Mouse (Mus musculus) kidney, adult 10 weeks (tissue): ENCODE data around the gene Mvb12a. TPM values are rescaled to one million over a fixed set of nuclear protein-coding genes. Genes with fewer than 3 reads are reported as not detected.

Experiments used
- polyA plus RNA-seq: library from polyadenylated mRNA; stranded (reverse); fragments of 350-450 nt; fragmentation: Illumina TruSeq; extraction: RNeasy Lipid Tissue Mini Kit (QIAGEN cat#74804); gene quantifications from one replicate; pipeline ENCODE4 v1.2.3, GENCODE M21; 2014; ENCODE audit warnings: low read depth, low replicate concordance

Gene Mvb12a
- 1.8 TPM for polyA plus RNA-seq

GRCm38 (mm10) chr8:71542632-71543343 is at the start of gene Mvb12a:
Gene Mvb12a, plus strand, starts transcription at chr8:71542922.

GRCm38 (mm10) chr8:71511644-71512043 is 31.1 kb upstream of the Mvb12a start, which contains the start of gene Plvap:
Gene Plvap, minus strand, starts transcription at chr8:71511752.

GRCm38 (mm10) chr8:71525226-71526050 is 17.3 kb upstream of the Mvb12a start, which contains the start of gene Ccdc194:
Gene Ccdc194, minus strand, starts transcription at chr8:71525711.

GRCm38 (mm10) chr8:71537028-71537867 is 5.5 kb upstream of the Mvb12a start, which contains the start of gene Bst2:
Gene Bst2, minus strand, starts transcription at chr8:71537456.

GRCm38 (mm10) chr8:71558071-71558957 is 15.6 kb downstream of the Mvb12a start, which contains the start of gene Tmem221:
Gene Tmem221, minus strand, starts transcription at chr8:71558871.

GRCm38 (mm10) chr8:71566501-71566900 is 23.8 kb downstream of the Mvb12a start, which contains the start of gene Nxnl1:
Gene Nxnl1, minus strand, starts transcription at chr8:71566601.

GRCm38 (mm10) chr8:71568387-71568937 is 25.7 kb downstream of the Mvb12a start, which contains the start of gene Slc27a1:
Gene Slc27a1, plus strand, starts transcription at chr8:71568882.

GRCm38 (mm10) chr8:71591471-71592373 is 49.0 kb downstream of the Mvb12a start, which contains the start of gene Pgls:
Gene Pgls, plus strand, starts transcription at chr8:71592176.

GRCm38 (mm10) chr8:71597451-71597850 is 54.7 kb downstream of the Mvb12a start, which contains the start of gene Fam129c:
Gene Fam129c, plus strand, starts transcription at chr8:71597648.

Other genes with a start within 250 kb of the Mvb12a start
- 2.1 TPM for gene Use1, start 176.1 kb upstream of the Mvb12a start, polyA plus RNA-seq
- gene Ocel1, start 171.6 kb upstream of the Mvb12a start, polyA plus RNA-seq = 2.1 TPM
- 2.5 TPM for gene Nr2f6, start 161.0 kb upstream of the Mvb12a start, polyA plus RNA-seq
- gene Ushbp1, start 147.1 kb upstream of the Mvb12a start, polyA plus RNA-seq = 0.89 TPM
- 17.8 TPM for gene Babam1, start 146.1 kb upstream of the Mvb12a start, polyA plus RNA-seq
- not detected for gene Ankle1, start 136.9 kb upstream of the Mvb12a start, polyA plus RNA-seq
- 0.77 TPM for gene Abhd8, start 79.3 kb upstream of the Mvb12a start, polyA plus RNA-seq
- 16.9 TPM for gene Mrpl34, start 78.0 kb upstream of the Mvb12a start, polyA plus RNA-seq
- gene Dda1, start 73.7 kb upstream of the Mvb12a start, polyA plus RNA-seq = 1.3 TPM
- 0.85 TPM for gene Ano8, start 57.0 kb upstream of the Mvb12a start, polyA plus RNA-seq
- gene Gtpbp3, start 54.8 kb upstream of the Mvb12a start, polyA plus RNA-seq = 1.4 TPM
- gene Plvap, start 31.2 kb upstream of the Mvb12a start, polyA plus RNA-seq = 6.2 TPM
- gene Ccdc194, start 17.2 kb upstream of the Mvb12a start, polyA plus RNA-seq = not detected
- 2.2 TPM for gene Bst2, start 5.5 kb upstream of the Mvb12a start, polyA plus RNA-seq
- 2.3 TPM for gene Tmem221, start 15.9 kb downstream of the Mvb12a start, polyA plus RNA-seq
- 0.20 TPM for gene Nxnl1, start 23.7 kb downstream of the Mvb12a start, polyA plus RNA-seq
- gene Slc27a1, start 26.0 kb downstream of the Mvb12a start, polyA plus RNA-seq = 1.6 TPM
- 0.20 TPM for gene Pgls, start 49.3 kb downstream of the Mvb12a start, polyA plus RNA-seq
- gene Fam129c, start 54.7 kb downstream of the Mvb12a start, polyA plus RNA-seq = not detected
- 26.0 TPM for gene Colgalt1, start 68.1 kb downstream of the Mvb12a start, polyA plus RNA-seq
- gene Unc13a, start 128.8 kb downstream of the Mvb12a start, polyA plus RNA-seq = not detected
- not detected for gene Jak3, start 133.4 kb downstream of the Mvb12a start, polyA plus RNA-seq
- not detected for gene Insl3, start 146.3 kb downstream of the Mvb12a start, polyA plus RNA-seq
- gene B3gnt3, start 158.9 kb downstream of the Mvb12a start, polyA plus RNA-seq = 2.9 TPM
- gene Fcho1, start 182.8 kb downstream of the Mvb12a start, polyA plus RNA-seq = not detected